Mouse (Mus musculus) bone marrow, adult 2 months (tissue): ENCODE results near the gene Ephb2.

Experiments
- CTCF ChIP-seq: fragments of 200-500 bp; IDR thresholded peaks from 2 replicates; pipeline ENCODE4 v1.5.1; 2011; ENCODE audit warnings: low read length, control low read depth; ENCODE audit not compliant: control insufficient read depth, insufficient read depth
- POLR2A ChIP-seq: fragments of 200-500 bp; IDR thresholded peaks from 2 replicates; pipeline ENCODE4 v1.6.1; 2011; ENCODE audit warnings: low read depth, mild to moderate bottlenecking, control low read depth, low read length, borderline replicate concordance; ENCODE audit not compliant: control insufficient read depth

GRCm38 (mm10) chr4:136835621-136836386 lies at the start of gene Ephb2:
- TF ChIP-seq POLR2A (no peak), CTCF (no peak)
